Mouse (Mus musculus) lung, postnatal 10 days (tissue): ENCODE data around the gene Epp13.
"Not testable (repeated sequence)": the region's sequence is repeated elsewhere in the genome, so short reads cannot be mapped to it uniquely, and the experiment has no call there.

ENCODE experiments used
- DNase-seq: peaks from one replicate; pipeline ENCODE4 v3.0.0; 2021

Gene Epp13

GRCm38 (mm10) chr7:6285842-6286705, 33.6 kb downstream of the Epp13 start, which contains the start of gene Zfp667:
Gene Zfp667 (plus strand): TSS chr7:6286579.
- peak; percentile 99 for DNase-seq

DNA sequence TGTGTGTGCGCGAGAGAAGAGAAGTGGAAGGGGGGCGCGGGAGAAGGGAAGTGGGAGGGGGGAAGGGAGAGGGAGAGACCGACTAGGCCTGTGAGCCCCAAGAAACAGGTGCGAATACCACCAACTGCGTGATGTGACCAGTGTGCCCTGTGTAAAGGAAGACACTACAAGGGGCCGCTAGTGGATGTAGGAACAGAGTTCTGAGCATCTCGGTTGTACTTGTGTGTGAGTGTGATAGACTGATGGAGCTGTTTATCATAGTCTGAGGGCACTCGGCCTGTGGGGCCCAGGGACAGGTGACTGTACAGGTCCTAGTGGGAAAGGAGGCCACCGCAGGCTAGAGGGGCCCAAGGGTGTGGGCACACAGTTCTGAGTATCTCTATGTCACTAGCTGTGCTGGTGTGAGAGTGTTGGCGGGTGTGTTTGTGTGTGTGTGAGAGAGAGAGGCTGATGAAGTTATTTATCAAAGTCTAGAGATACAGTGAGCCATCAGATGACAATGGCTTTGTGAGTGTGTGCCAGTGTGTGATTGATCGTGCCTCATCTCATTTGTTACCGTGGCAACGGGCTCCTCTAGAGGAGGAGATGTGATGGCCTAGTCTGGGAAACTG, 34.5 kb downstream of the Epp13 start:
- peak; percentile 6 for DNase-seq

DNA sequence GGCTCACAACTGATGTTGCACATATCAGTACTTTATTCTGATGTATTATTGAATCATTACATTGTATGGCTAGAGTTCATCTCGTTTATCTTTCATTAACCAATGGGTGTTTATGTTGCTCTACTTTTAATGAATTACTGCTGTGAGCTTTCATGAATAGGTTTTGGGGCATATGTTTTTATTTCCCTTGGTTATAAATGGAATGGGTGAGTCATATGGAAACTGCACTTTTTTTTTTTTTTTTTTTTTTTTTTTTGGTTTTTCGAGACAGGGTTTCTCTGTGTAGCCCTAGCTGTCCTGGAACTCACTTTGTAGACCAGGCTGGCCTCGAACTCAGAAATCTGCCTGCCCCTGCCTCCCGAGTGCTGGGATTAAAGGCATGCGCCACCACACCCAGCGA, 38.6 kb downstream of the Epp13 start:
- DNase-seq: not testable (repeated sequence)

DNA sequence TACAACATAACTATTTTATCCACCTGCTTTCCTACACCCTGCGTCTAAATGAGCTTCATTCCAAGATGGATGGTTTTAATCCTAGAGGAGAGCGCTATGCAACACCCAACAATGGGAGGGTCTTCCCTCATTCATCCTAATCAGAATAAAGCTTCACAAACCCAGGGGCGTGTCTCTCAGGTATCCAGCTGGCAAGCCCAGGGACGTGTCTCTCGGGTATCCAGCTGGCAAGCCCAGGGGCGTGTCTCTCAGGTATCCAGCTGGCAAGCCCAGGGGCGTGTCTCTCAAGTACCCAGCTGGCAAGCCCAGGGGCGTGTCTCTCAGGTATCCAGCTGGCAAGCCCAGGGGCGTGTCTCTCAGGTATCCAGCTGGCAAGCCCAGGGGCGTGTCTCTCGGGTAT, 48.3 kb downstream of the Epp13 start:
- not testable (repeated sequence) for DNase-seq

GRCm38 (mm10) chr7:6330458-6331232, 78.1 kb downstream of the Epp13 start:
- no peak for DNase-seq

DNA sequence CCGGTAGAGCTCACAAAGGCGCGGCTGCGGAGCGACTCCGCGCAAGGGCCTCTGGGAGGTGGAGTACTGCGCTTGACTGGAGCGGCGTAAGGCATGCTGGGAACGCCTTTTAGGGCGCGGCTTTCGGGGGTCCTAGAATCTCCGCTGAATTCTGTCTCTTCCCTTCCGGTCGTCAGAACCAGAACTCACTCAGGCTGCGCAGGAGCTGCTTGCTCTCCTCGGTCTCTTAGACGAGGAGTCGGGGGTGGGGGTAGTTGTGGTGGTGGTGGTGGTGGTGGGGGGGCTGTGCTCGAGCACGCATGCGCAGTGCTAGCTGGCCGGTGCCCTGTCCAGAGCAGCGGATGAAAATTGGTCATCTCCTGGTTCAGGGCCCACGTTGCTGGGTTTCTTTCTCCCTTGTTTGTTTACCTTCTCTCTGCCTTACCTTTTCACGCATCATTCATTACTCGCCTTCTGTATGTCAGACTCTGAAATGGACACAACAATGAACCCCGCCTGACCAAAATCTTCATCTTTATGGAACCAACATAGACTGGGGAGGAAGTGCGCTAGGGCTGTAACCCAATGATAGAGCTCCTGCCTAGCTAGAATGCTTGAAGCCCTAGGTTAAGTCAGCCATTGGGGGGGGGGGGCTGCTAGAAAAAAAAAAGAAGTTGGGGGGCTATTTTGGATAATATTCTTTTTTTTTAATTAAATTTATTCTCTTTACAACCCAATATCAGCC, 78.9 kb downstream of the Epp13 start, which contains the start of gene Zfp583:
Gene Zfp583 (minus strand): TSS at position 53 of the 724 bp plus-strand sequence.
- DNase-seq: peak; percentile 93
